Mouse (Mus musculus): Measurements from ENCODE around the gene Tmcc1.

- TF ChIP-seq CTCF (IDR thresholded peaks at IDR 0.05; ENCODE audit: low read depth, low read length) (no peak), POLR2A (IDR thresholded peaks at IDR 0.05; ENCODE audit: extremely low read depth, insufficient read depth, low read length) (no peak)
Observed at GRCm38 (mm10) chr6:115998758-115999157, 194.5 kb downstream of the Tmcc1 start.
